Mouse (Mus musculus): ENCODE data around the gene Clec16a. TPM values are rescaled to one million over a fixed set of nuclear protein-coding genes. Genes with fewer than 3 reads are reported as not detected.

Clec16a gene
- total RNA-seq, 1 experiment from 2014 or later: 21.5 TPM

- no peak for ATAC-seq (ENCODE audit: extremely low read depth, insufficient number of reproducible peaks, low FRiP score, poor library complexity, severe bottlenecking)
Measured at GRCm38 (mm10) chr16:10628960-10629359, 83.8 kb downstream of the Clec16a start.

GRCm38 (mm10) chr16:10629361-10629760, 84.2 kb downstream of the Clec16a start:
- no peak for ATAC-seq (ENCODE audit: extremely low read depth, insufficient number of reproducible peaks, low FRiP score, poor library complexity, severe bottlenecking)

- no peak for ATAC-seq (ENCODE audit: extremely low read depth, insufficient number of reproducible peaks, low FRiP score, poor library complexity, severe bottlenecking)
Measured at GRCm38 (mm10) chr16:10634940-10635339, 89.8 kb downstream of the Clec16a start.

GRCm38 (mm10) chr16:10637898-10638297, 92.8 kb downstream of the Clec16a start:
- ATAC-seq (ENCODE audit: extremely low read depth, insufficient number of reproducible peaks, low FRiP score, poor library complexity, severe bottlenecking): no peak

GRCm38 (mm10) chr16:10639111-10639889, 94.2 kb downstream of the Clec16a start:
- no peak for ATAC-seq (ENCODE audit: extremely low read depth, insufficient number of reproducible peaks, low FRiP score, poor library complexity, severe bottlenecking)

- ATAC-seq (ENCODE audit: extremely low read depth, insufficient number of reproducible peaks, low FRiP score, poor library complexity, severe bottlenecking): peak; percentile 61
Measured at GRCm38 (mm10) chr16:10640041-10640440, 94.9 kb downstream of the Clec16a start.

- no peak for ATAC-seq (ENCODE audit: extremely low read depth, insufficient number of reproducible peaks, low FRiP score, poor library complexity, severe bottlenecking)
Measured at GRCm38 (mm10) chr16:10641146-10641545, 96.0 kb downstream of the Clec16a start.

- ATAC-seq (ENCODE audit: extremely low read depth, insufficient number of reproducible peaks, low FRiP score, poor library complexity, severe bottlenecking): no peak
Measured at GRCm38 (mm10) chr16:10642857-10643633, 97.9 kb downstream of the Clec16a start.

- no peak for ATAC-seq (ENCODE audit: extremely low read depth, insufficient number of reproducible peaks, low FRiP score, poor library complexity, severe bottlenecking)
Measured at GRCm38 (mm10) chr16:10644238-10644637, 99.1 kb downstream of the Clec16a start.

GRCm38 (mm10) chr16:10644731-10645130, 99.6 kb downstream of the Clec16a start:
- ATAC-seq (ENCODE audit: extremely low read depth, insufficient number of reproducible peaks, low FRiP score, poor library complexity, severe bottlenecking): no peak

- no peak for ATAC-seq (ENCODE audit: extremely low read depth, insufficient number of reproducible peaks, low FRiP score, poor library complexity, severe bottlenecking)
Measured at GRCm38 (mm10) chr16:10651804-10652203, 106.7 kb downstream of the Clec16a start.

- no peak for ATAC-seq (ENCODE audit: extremely low read depth, insufficient number of reproducible peaks, low FRiP score, poor library complexity, severe bottlenecking)
Measured at GRCm38 (mm10) chr16:10652935-10653334, 107.8 kb downstream of the Clec16a start.

GRCm38 (mm10) chr16:10655236-10655635, 110.1 kb downstream of the Clec16a start:
- no peak for ATAC-seq (ENCODE audit: extremely low read depth, insufficient number of reproducible peaks, low FRiP score, poor library complexity, severe bottlenecking)

GRCm38 (mm10) chr16:10655926-10656325, 110.8 kb downstream of the Clec16a start:
- no peak for ATAC-seq (ENCODE audit: extremely low read depth, insufficient number of reproducible peaks, low FRiP score, poor library complexity, severe bottlenecking)

GRCm38 (mm10) chr16:10656461-10656860, 111.3 kb downstream of the Clec16a start:
- no peak for ATAC-seq (ENCODE audit: extremely low read depth, insufficient number of reproducible peaks, low FRiP score, poor library complexity, severe bottlenecking)

GRCm38 (mm10) chr16:10656939-10657338, 111.8 kb downstream of the Clec16a start:
- no peak for ATAC-seq (ENCODE audit: extremely low read depth, insufficient number of reproducible peaks, low FRiP score, poor library complexity, severe bottlenecking)

- ATAC-seq (ENCODE audit: extremely low read depth, insufficient number of reproducible peaks, low FRiP score, poor library complexity, severe bottlenecking): no peak
Measured at GRCm38 (mm10) chr16:10659211-10659610, 114.1 kb downstream of the Clec16a start.

GRCm38 (mm10) chr16:10660526-10660925, 115.4 kb downstream of the Clec16a start:
- ATAC-seq (ENCODE audit: extremely low read depth, insufficient number of reproducible peaks, low FRiP score, poor library complexity, severe bottlenecking): no peak

- no peak for ATAC-seq (ENCODE audit: extremely low read depth, insufficient number of reproducible peaks, low FRiP score, poor library complexity, severe bottlenecking)
Measured at GRCm38 (mm10) chr16:10661385-10661784, 116.2 kb downstream of the Clec16a start.

Measured in neutrophil, adult 5-6 weeks (primary cell).